ENCODE assay signal across 8 mouse cellular contexts in genomic region chr13:4771120-4772075, GRCm38 (mm10).
A peak's percentile ranks its signal among the peaks of the same experiment; 100 is the strongest.
DNase-seq lines count a peak whose midpoint lies in the region; ATAC-seq and TF ChIP-seq lines count a peak whose summit lies in the region.

No protein-coding gene starts in this region.

- no peaks in the 10 kb centered on the region for H3K36me3 ChIP-seq in heart, embryonic 12.5 days
- H3K36me3 ChIP-seq in kidney, embryonic 15.5 days: no peaks in the 10 kb centered on the region
- no peaks in the 10 kb centered on the region for H3K36me3 ChIP-seq in limb, embryonic 14.5 days (ENCODE audit: control insufficient read depth, insufficient read depth, low read length)
- H3K36me3 ChIP-seq in midbrain, embryonic 15.5 days (replicated peaks): no peaks in the 10 kb centered on the region
- no peaks in the 10 kb centered on the region for H3K36me3 ChIP-seq in stomach, postnatal 0 days (ENCODE audit: control insufficient read depth, insufficient read depth, low read length)

- DNase-seq in CD4-positive helper T cell, adult 2 months (ENCODE audit: low read depth, low spot score): peak; percentile 64
- peak; percentile 93 for DNase-seq in brain, adult 2 months (ENCODE audit: low read depth, low spot score)
- peak; percentile 99 for DNase-seq in fibroblast of lung, adult 2 months (ENCODE audit: low read depth)
- peak; percentile 93 for DNase-seq in limb, embryonic 14.5 days (ENCODE audit: low spot score)
- DNase-seq in stomach, postnatal 0 days (ENCODE audit: low spot score): peak; percentile 91

- H3K4me3 ChIP-seq in heart, embryonic 12.5 days: peak overlapping the region; percentile 22
- no peak overlapping the region for H3K4me3 ChIP-seq in kidney, embryonic 15.5 days (replicated peaks)
- H3K4me3 ChIP-seq in limb, embryonic 14.5 days (replicated peaks; ENCODE audit: low read length): no peak overlapping the region
- H3K4me3 ChIP-seq in midbrain, embryonic 15.5 days: no peak overlapping the region
- H3K4me3 ChIP-seq in stomach, postnatal 0 days (ENCODE audit: low read depth, low read length): no peak overlapping the region

- H3K4me1 ChIP-seq in heart, embryonic 12.5 days (replicated peaks): no peaks in the 10 kb centered on the region
- peaks cover 8% of the 10 kb centered on the region for H3K4me1 ChIP-seq in kidney, embryonic 15.5 days
- 0 out of 2 replicates have a peak, but pooled peaks cover 3% of the 10 kb centered on the region for H3K4me1 ChIP-seq in limb, embryonic 14.5 days (ENCODE audit: control insufficient read depth, insufficient read depth, low read length)
- H3K4me1 ChIP-seq in midbrain, embryonic 15.5 days: no peaks in the 10 kb centered on the region
- no peaks in the 10 kb centered on the region for H3K4me1 ChIP-seq in stomach, postnatal 0 days (replicated peaks; ENCODE audit: control insufficient read depth, insufficient read depth)

- ATAC-seq in heart, embryonic 12.5 days (ENCODE audit: insufficient number of reproducible peaks, low FRiP score): peak; percentile 99
- ATAC-seq in kidney, embryonic 15.5 days (replicated peaks; ENCODE audit: low FRiP score): peak; percentile 100
- ATAC-seq in limb, embryonic 14.5 days (ENCODE audit: low FRiP score, low read depth): peak; percentile 100
- peak; percentile 95 for ATAC-seq in midbrain, embryonic 15.5 days (replicated peaks)
- peak; percentile 100 for ATAC-seq in stomach, postnatal 0 days (ENCODE audit: low FRiP score, low TSS enrichment)

- peak; percentile 71 for TF ChIP-seq CTCF in stomach, postnatal 0 days (IDR thresholded peaks at IDR 0.05; ENCODE audit: low read depth)

- H3K27ac ChIP-seq in heart, embryonic 12.5 days (ENCODE audit: poor library complexity, severe bottlenecking): peak overlapping the region; percentile 90
- peak overlapping the region; percentile 80 for H3K27ac ChIP-seq in kidney, embryonic 15.5 days
- H3K27ac ChIP-seq in limb, embryonic 14.5 days (replicated peaks; ENCODE audit: low read depth, low read length): peak overlapping the region; percentile 71
- H3K27ac ChIP-seq in midbrain, embryonic 15.5 days: no peak overlapping the region; the same call in 1 of the 2 replicates
- peak overlapping the region; percentile 63 for H3K27ac ChIP-seq in stomach, postnatal 0 days (replicated peaks)

- H3K4me2 ChIP-seq in heart, embryonic 12.5 days: peak overlapping the region; percentile 50
- H3K4me2 ChIP-seq in kidney, embryonic 15.5 days: peak overlapping the region; percentile 41
- H3K4me2 ChIP-seq in limb, embryonic 14.5 days (replicated peaks; ENCODE audit: low read depth, low read length, severe bottlenecking): peak overlapping the region; percentile 21
- no peak overlapping the region; the same call in 1 of the 2 replicates for H3K4me2 ChIP-seq in midbrain, embryonic 15.5 days
- peak overlapping the region; percentile 35 for H3K4me2 ChIP-seq in stomach, postnatal 0 days (replicated peaks; ENCODE audit: low read depth)

- no peaks in the 10 kb centered on the region for H3K9me3 ChIP-seq in heart, embryonic 12.5 days (replicated peaks)
- no peaks in the 10 kb centered on the region for H3K9me3 ChIP-seq in kidney, embryonic 15.5 days (replicated peaks)
- H3K9me3 ChIP-seq in limb, embryonic 14.5 days (ENCODE audit: control insufficient read depth, low read length): no peaks in the 10 kb centered on the region
- H3K9me3 ChIP-seq in midbrain, embryonic 15.5 days: no peaks in the 10 kb centered on the region
- no peaks in the 10 kb centered on the region for H3K9me3 ChIP-seq in stomach, postnatal 0 days (ENCODE audit: control insufficient read depth, low read length)

- H3K27me3 ChIP-seq in heart, embryonic 12.5 days (replicated peaks): no peaks in the 10 kb centered on the region
- no peaks in the 10 kb centered on the region for H3K27me3 ChIP-seq in kidney, embryonic 15.5 days
- H3K27me3 ChIP-seq in limb, embryonic 14.5 days (ENCODE audit: control insufficient read depth, insufficient read depth, low read length): no peaks in the 10 kb centered on the region
- H3K27me3 ChIP-seq in midbrain, embryonic 15.5 days (replicated peaks): no peaks in the 10 kb centered on the region
- no peaks in the 10 kb centered on the region for H3K27me3 ChIP-seq in stomach, postnatal 0 days (ENCODE audit: control insufficient read depth, insufficient read depth, low read length)

- WGBS in heart, embryonic 12.5 days: 11% methylated on average over 12 of the region's 12 CpGs
- WGBS in kidney, embryonic 15.5 days: 33% methylated on average over 12 of the region's 12 CpGs
- 12% methylated on average over 12 of the region's 12 CpGs for WGBS in limb, embryonic 14.5 days
- WGBS in midbrain, embryonic 15.5 days: 46% methylated on average over 12 of the region's 12 CpGs
- WGBS in stomach, postnatal 0 days: 16% methylated on average over 12 of the region's 12 CpGs

- TF ChIP-seq POLR2A in limb, embryonic 14.5 days (IDR thresholded peaks at IDR 0.05; ENCODE audit: borderline replicate concordance, extremely low read depth, insufficient read depth, insufficient read length): no peak

- H3K9ac ChIP-seq in heart, embryonic 12.5 days: peak overlapping the region; percentile 48; the same call in 1 of the 2 replicates
- H3K9ac ChIP-seq in kidney, embryonic 15.5 days: no peak overlapping the region
- no peak overlapping the region for H3K9ac ChIP-seq in limb, embryonic 14.5 days (ENCODE audit: low read depth, low read length, severe bottlenecking)
- H3K9ac ChIP-seq in midbrain, embryonic 15.5 days: no peak overlapping the region
- H3K9ac ChIP-seq in stomach, postnatal 0 days (ENCODE audit: low read length): no peak overlapping the region

- TF ChIP-seq EP300 in stomach, postnatal 0 days (optimal IDR thresholded peaks at IDR 0.05): peak; percentile 49
